Mouse (Mus musculus) heart, postnatal 36 days (tissue): Measurements from ENCODE around the gene Tyro3. TPM values are rescaled to one million over a fixed set of nuclear protein-coding genes. Genes with fewer than 3 reads are reported as not detected.

ENCODE experiments used
- DNase-seq, 2 experiments: peaks; one replicate each; pipeline ENCODE4 v3.0.0; 2021 to 2022
- intact Hi-C: fragments of 180-260 bp; cut with DNase I; formaldehyde crosslinking; loops from one replicate; pipeline ENCODE4 v1.15.1; 2025
- total RNA-seq, 2 experiments: library from RNA; stranded (reverse); gene quantifications; 2 replicates each; pipeline ENCODE4 v1.2.3; 2021

Tyro3 gene
- total RNA-seq, 2 experiments from 2014 or later = 1.7 to 2.4 TPM

- intact Hi-C loops = no loop called here
- DNase-seq = no peak
Observed at GRCm38 (mm10) chr2:119803618-119804274, 6.2 kb downstream of the Tyro3 start.

- DNase-seq = no peak
- intact Hi-C loops = no loop called here
Observed at GRCm38 (mm10) chr2:119804275-119804628, 6.7 kb downstream of the Tyro3 start.

- intact Hi-C loops = no loop called here
Observed at GRCm38 (mm10) chr2:119804776-119805175, 7.2 kb downstream of the Tyro3 start.

GRCm38 (mm10) chr2:119805536-119805935 is 8.0 kb downstream of the Tyro3 start:
- DNase-seq = no peak
- intact Hi-C loops = no loop called here

More at GRCm38 (mm10) chr2:119804776-119805175, 7.2 kb downstream of the Tyro3 start:
- DNase-seq = no peak

GRCm38 (mm10) chr2:119808438-119808837 is 10.9 kb downstream of the Tyro3 start:
- intact Hi-C loops = no loop called here
- DNase-seq = no peak

- DNase-seq = no peak
- intact Hi-C loops = no loop called here
Observed at GRCm38 (mm10) chr2:119808881-119809280, 11.3 kb downstream of the Tyro3 start.

- intact Hi-C loops = no loop called here
- DNase-seq = no peak
Observed at GRCm38 (mm10) chr2:119810890-119811289, 13.4 kb downstream of the Tyro3 start.

- intact Hi-C loops = no loop called here
- DNase-seq = no peak
Observed at GRCm38 (mm10) chr2:119811490-119812146, 14.1 kb downstream of the Tyro3 start.

- intact Hi-C loops = no loop called here
- DNase-seq = peak; percentile 29
Observed at GRCm38 (mm10) chr2:119814376-119814933, 16.9 kb downstream of the Tyro3 start.

GRCm38 (mm10) chr2:119816611-119817010 is 19.1 kb downstream of the Tyro3 start:
- DNase-seq = no peak
- intact Hi-C loops = no loop called here

GRCm38 (mm10) chr2:119817047-119817446 is 19.5 kb downstream of the Tyro3 start:
- no peak for DNase-seq
- intact Hi-C loops = no loop called here

- intact Hi-C loops = no loop called here
- DNase-seq = no peak
Observed at GRCm38 (mm10) chr2:119818668-119819272, 21.2 kb downstream of the Tyro3 start.

- no peak for DNase-seq
- intact Hi-C loops = no loop called here
Observed at GRCm38 (mm10) chr2:119821136-119821535, 23.6 kb downstream of the Tyro3 start.

- no peak for DNase-seq
Observed at GRCm38 (mm10) chr2:119830579-119830978, 33.0 kb downstream of the Tyro3 start.

GRCm38 (mm10) chr2:119834231-119834630 is 36.7 kb downstream of the Tyro3 start:
- intact Hi-C loops = no loop called here
- DNase-seq = no peak

More at GRCm38 (mm10) chr2:119830579-119830978, 33.0 kb downstream of the Tyro3 start:
- intact Hi-C loops = no loop called here

GRCm38 (mm10) chr2:119837616-119838015 is 40.1 kb downstream of the Tyro3 start:
- no peak for DNase-seq
- intact Hi-C loops = no loop called here

- DNase-seq = no peak
- intact Hi-C loops = no loop called here
Observed at GRCm38 (mm10) chr2:119838363-119839156, 41.0 kb downstream of the Tyro3 start.

GRCm38 (mm10) chr2:119840008-119840407 is 42.5 kb downstream of the Tyro3 start:
- DNase-seq = no peak
- intact Hi-C loops = no loop called here

- intact Hi-C loops = no loop called here
- no peak for DNase-seq
Observed at GRCm38 (mm10) chr2:119842000-119842399, 44.5 kb downstream of the Tyro3 start.

- intact Hi-C loops = no loop called here
Observed at GRCm38 (mm10) chr2:119843526-119843925, 46.0 kb downstream of the Tyro3 start.

More at GRCm38 (mm10) chr2:119843526-119843925, 46.0 kb downstream of the Tyro3 start:
- no peak for DNase-seq
